In the genomic region with DNA sequence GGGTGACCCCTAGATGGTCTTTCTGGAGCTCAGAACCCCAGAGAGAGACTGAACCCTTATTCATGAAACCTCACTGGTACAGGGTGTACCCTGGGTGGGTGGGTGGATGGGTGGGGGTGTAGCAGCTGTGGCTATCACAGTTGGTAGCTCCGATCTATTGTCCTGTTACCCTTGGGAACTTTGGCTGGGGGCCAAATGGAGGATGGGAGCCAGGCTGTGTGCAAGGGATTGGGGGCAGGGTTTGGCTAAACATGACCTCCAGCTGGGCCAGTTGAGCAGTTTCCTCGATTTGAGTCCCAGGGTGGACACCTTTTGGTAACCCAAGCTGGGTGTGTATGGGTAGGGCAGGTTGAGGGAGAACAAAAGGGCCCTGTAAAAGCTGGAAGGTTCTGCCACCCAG, we compare ENCODE assay signal across 8 mouse cellular contexts. TPM values are rescaled to one million over a fixed set of nuclear protein-coding genes. Genes with fewer than 3 reads are reported as not detected.
A peak's percentile ranks its signal among the peaks of the same experiment; 100 is the strongest.
DNase-seq lines count a peak whose midpoint lies in the region; ATAC-seq and TF ChIP-seq lines count a peak whose summit lies in the region.

No protein-coding gene starts in this region.

- H3K4me3 ChIP-seq in gastrocnemius, adult 2 months = peak overlapping the region; percentile 91
- H3K4me3 ChIP-seq in G1E (ENCODE audit: low read depth, low read length) = peak overlapping the region; percentile 89; the same call in 1 of the 2 replicates
- no peak overlapping the region; the same call in 1 of the 2 replicates for H3K4me3 ChIP-seq in forebrain, embryonic 13.5 days

- intact Hi-C loops in gastrocnemius, adult 2 months (cut with DNase I) = no loop called here

- peaks cover 95% of the 10 kb centered on the region for H3K4me1 ChIP-seq in G1E (ENCODE audit: insufficient read depth, low read depth, low read length)
- peaks cover 70% of the 10 kb centered on the region for H3K4me1 ChIP-seq in forebrain, embryonic 13.5 days

- ATAC-seq in G1E (ENCODE audit: extremely low read depth, insufficient number of reproducible peaks, low FRiP score, poor library complexity, severe bottlenecking) = no peak
- ATAC-seq in forebrain, embryonic 13.5 days = no peak

- peaks cover 81% of the 10 kb centered on the region for H3K36me3 ChIP-seq in G1E (replicated peaks)
- H3K36me3 ChIP-seq in forebrain, embryonic 13.5 days (ENCODE audit: poor library complexity, severe bottlenecking) = peaks cover 32% of the 10 kb centered on the region

- no peaks in the 10 kb centered on the region for H3K9me3 ChIP-seq in G1E (replicated peaks)
- H3K9me3 ChIP-seq in forebrain, embryonic 13.5 days (replicated peaks) = no peaks in the 10 kb centered on the region

- H3K9ac ChIP-seq in forebrain, embryonic 13.5 days = peak overlapping the region; percentile 30

- peak overlapping the region; percentile 99 for H3K4me2 ChIP-seq in forebrain, embryonic 13.5 days

- no peaks in the 10 kb centered on the region for H3K27me3 ChIP-seq in G1E (ENCODE audit: insufficient read depth, low read length)
- peaks cover 22% of the 10 kb centered on the region for H3K27me3 ChIP-seq in forebrain, embryonic 13.5 days

- H3K27ac ChIP-seq in gastrocnemius, adult 2 months = peak overlapping the region; percentile 85
- H3K27ac ChIP-seq in forebrain, embryonic 13.5 days = no peak overlapping the region; the same call in 1 of the 2 replicates

- 42% methylated on average over 2 of the region's 2 CpGs for WGBS in forebrain, embryonic 13.5 days

- DNase-seq in gastrocnemius, adult 2 months = peak; percentile 62
- no peak for DNase-seq in gastrocnemius, postnatal 4 days (ENCODE audit: low spot score in 2 of 2)
- no peak for DNase-seq in G1E (ENCODE audit: low spot score)
- peak; percentile 71 for DNase-seq in kidney, adult 11 months
- peak; percentile 37 for DNase-seq in lung, postnatal 14 days
- DNase-seq in MN1 (ENCODE audit: low spot score) = no peak
- no peak for DNase-seq in ovary, adult 18-20 months (ENCODE audit: low spot score)

- no peak for TF ChIP-seq CTCF in gastrocnemius, adult 2 months (IDR thresholded peaks at IDR 0.05)
- no peak for TF ChIP-seq CTCF in G1E (IDR thresholded peaks at IDR 0.05; ENCODE audit: low read depth, low read length)

RNA-seq across cellular contexts. Expression of gene Tprn, which starts 4.3 kb away (rescaled TPM):
- 1 to 10 TPM; 3.1 to 3.5 TPM for total RNA-seq in gastrocnemius, adult 2 months (2021)
- total RNA-seq in gastrocnemius, postnatal 4 days (2021) = 1 to 10 TPM; 4.8 to 6.3 TPM
- total RNA-seq in G1E (2014; fragmentation: Nextera tagmentation) = 13.6 and 22.0 TPM in 2 replicates
- total RNA-seq in G1E (2017) = 8.1 and 10.0 TPM in 2 replicates
- polyA plus RNA-seq in G1E (2012) = 51.5 and 52.8 TPM in 2 replicates
- 9.7 and 10.8 TPM in 2 replicates for polyA plus RNA-seq in forebrain, embryonic 13.5 days (2015; fragmentation: Nextera tagmentation; extraction: Ambion mirVana)

RNA-seq across cellular contexts. Expression of gene Ssna1, which starts 5.5 kb away (rescaled TPM):
- 10 to 100 TPM; 28.0 to 35.5 TPM for total RNA-seq in gastrocnemius, adult 2 months (2021)
- total RNA-seq in gastrocnemius, postnatal 4 days (2021) = 10 to 100 TPM; 55.9 to 58.1 TPM
- 35.9 and 47.0 TPM in 2 replicates for total RNA-seq in G1E (2014; fragmentation: Nextera tagmentation)
- 100 and 107 TPM in 2 replicates for total RNA-seq in G1E (2017)
- polyA plus RNA-seq in G1E (2012) = 237 and 259 TPM in 2 replicates
- polyA plus RNA-seq in forebrain, embryonic 13.5 days (2015; fragmentation: Nextera tagmentation; extraction: Ambion mirVana) = 233 and 245 TPM in 2 replicates

RNA-seq across cellular contexts. Expression of gene Anapc2, which starts 5.6 kb away (rescaled TPM):
- total RNA-seq in gastrocnemius, adult 2 months (2021) = 10 to 100 TPM; 29.7 to 32.3 TPM
- 10 to 100 TPM; 64.9 to 69.0 TPM for total RNA-seq in gastrocnemius, postnatal 4 days (2021)
- total RNA-seq in G1E (2014; fragmentation: Nextera tagmentation) (39.5 and 50.3 TPM in 2 replicates), G1E (2017) (19.7 and 24.4 TPM in 2 replicates)
- 23.0 and 25.3 TPM in 2 replicates for polyA plus RNA-seq in G1E (2012)
- 126 and 148 TPM in 2 replicates for polyA plus RNA-seq in forebrain, embryonic 13.5 days (2015; fragmentation: Nextera tagmentation; extraction: Ambion mirVana)

RNA-seq across cellular contexts. Expression of gene Tmem203, which starts 11.5 kb away (rescaled TPM):
- 10 to 100 TPM; 11.4 to 12.6 TPM for total RNA-seq in gastrocnemius, adult 2 months (2021)
- total RNA-seq in gastrocnemius, postnatal 4 days (2021) = 10 to 100 TPM; 18.8 to 19.7 TPM
- total RNA-seq in G1E (2014; fragmentation: Nextera tagmentation) (13.7 and 14.6 TPM in 2 replicates), G1E (2017) (15.5 and 17.1 TPM in 2 replicates)
- 7.8 and 10.0 TPM in 2 replicates for polyA plus RNA-seq in G1E (2012)
- polyA plus RNA-seq in forebrain, embryonic 13.5 days (2015; fragmentation: Nextera tagmentation; extraction: Ambion mirVana) = 19.4 and 20.3 TPM in 2 replicates

RNA-seq across cellular contexts. Expression of gene AL732309.1, which starts 20.1 kb away (rescaled TPM):
- 1 to 10 TPM in 1 of 2 experiments, under 1 TPM in 1; 0.86 to 1.2 TPM for total RNA-seq in gastrocnemius, adult 2 months (2021)
- total RNA-seq in gastrocnemius, postnatal 4 days (2021) = 1 to 10 TPM; 1.3 to 1.5 TPM
- total RNA-seq in G1E (2014; fragmentation: Nextera tagmentation) (5.6 and 6.3 TPM in 2 replicates), G1E (2017) (2.6 and 4.2 TPM in 2 replicates)
- polyA plus RNA-seq in G1E (2012) = 1.4 TPM in 1 of 2 replicates, not detected in the other
- polyA plus RNA-seq in forebrain, embryonic 13.5 days (2015; fragmentation: Nextera tagmentation; extraction: Ambion mirVana) = 4.4 and 7.1 TPM in 2 replicates

Comparison
In these comparisons a context has a peak if more than half of its experiments do, and no peak if none do; other contexts are left out.
1. DNase-seq: peak in gastrocnemius, adult 2 months (single experiment), kidney, adult 11 months (single experiment) and lung, postnatal 14 days (single experiment); none in gastrocnemius, postnatal 4 days (0 of 2), G1E (single experiment), MN1 (single experiment) and ovary, adult 18-20 months (single experiment).